Mouse (Mus musculus): Measurements from ENCODE around the gene Morn5. TPM values are rescaled to one million over a fixed set of nuclear protein-coding genes. Genes with fewer than 3 reads are reported as not detected.

Morn5 gene
- polyA plus RNA-seq, 1 experiment from 2014 or later, result 0.24 TPM

DNA sequence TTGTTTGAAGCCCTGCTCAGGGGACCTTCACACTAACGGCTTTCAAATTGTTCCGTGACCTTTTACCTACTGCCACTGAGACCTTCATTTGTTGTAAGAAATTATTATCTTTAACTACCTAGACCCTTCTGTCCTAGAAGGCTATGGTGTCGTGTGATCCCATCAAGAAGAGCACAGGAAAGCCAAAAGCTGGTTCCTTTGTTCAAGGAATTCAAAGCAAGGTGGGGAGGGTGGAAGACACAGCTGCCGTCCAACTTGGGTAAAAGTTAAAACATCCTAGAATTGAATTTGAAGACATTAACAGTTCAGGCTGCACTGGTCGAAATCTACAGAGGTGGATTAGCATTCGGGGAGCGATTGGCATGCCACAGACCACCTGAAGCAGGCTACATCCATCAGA lies 15.3 kb upstream of the Morn5 start:
- no peak overlapping the region for H3K9ac ChIP-seq
- 0 out of 2 replicates have a peak, but pooled peaks cover 7% of the 10 kb centered on the region for H3K9me3 ChIP-seq
- H3K36me3 ChIP-seq, result peaks cover 37% of the 10 kb centered on the region
- ATAC-seq (ENCODE audit: insufficient number of reproducible peaks, insufficient read depth, low FRiP score, low TSS enrichment), result no peak
- WGBS, result 67% methylated on average over 7 of the region's 7 CpGs
- no peak overlapping the region for H3K4me2 ChIP-seq (replicated peaks)
- no peaks in the 10 kb centered on the region for H3K27me3 ChIP-seq
- H3K4me3 ChIP-seq, result no peak overlapping the region
- H3K4me1 ChIP-seq, result no peaks in the 10 kb centered on the region
- H3K27ac ChIP-seq, result no peak overlapping the region

DNA sequence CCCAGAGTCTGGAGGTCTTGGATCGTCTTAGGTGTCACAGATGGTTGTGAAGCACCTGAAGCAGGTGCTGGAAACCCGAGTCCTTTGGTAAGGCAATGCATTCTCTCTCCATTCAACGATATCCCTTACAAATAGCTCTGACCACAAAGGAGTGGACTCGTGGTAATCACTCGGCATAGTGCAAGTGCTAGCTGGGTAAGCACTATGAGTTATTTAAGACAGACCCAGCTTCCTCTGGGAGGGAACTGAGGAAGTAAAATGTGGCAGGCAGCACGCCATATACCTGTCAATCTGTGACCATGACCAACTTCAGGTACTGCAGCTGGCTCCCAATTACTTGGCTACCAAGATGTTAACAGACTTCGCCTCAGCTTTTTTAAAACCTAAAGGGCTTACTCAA lies 14.4 kb upstream of the Morn5 start:
- Histone ChIP-seq H3K36me3 (peaks cover 45% of the 10 kb centered on the region), H3K27ac (no peak overlapping the region), H3K9me3 (0 out of 2 replicates have a peak, but pooled peaks cover 7% of the 10 kb centered on the region), H3K27me3 (no peaks in the 10 kb centered on the region), H3K9ac (no peak overlapping the region), H3K4me1 (no peaks in the 10 kb centered on the region), H3K4me3 (no peak overlapping the region), H3K4me2 (replicated peaks) (no peak overlapping the region)
- ATAC-seq (ENCODE audit: insufficient number of reproducible peaks, insufficient read depth, low FRiP score, low TSS enrichment), result no peak
- WGBS, result 87% methylated on average over 7 of the region's 7 CpGs

DNA sequence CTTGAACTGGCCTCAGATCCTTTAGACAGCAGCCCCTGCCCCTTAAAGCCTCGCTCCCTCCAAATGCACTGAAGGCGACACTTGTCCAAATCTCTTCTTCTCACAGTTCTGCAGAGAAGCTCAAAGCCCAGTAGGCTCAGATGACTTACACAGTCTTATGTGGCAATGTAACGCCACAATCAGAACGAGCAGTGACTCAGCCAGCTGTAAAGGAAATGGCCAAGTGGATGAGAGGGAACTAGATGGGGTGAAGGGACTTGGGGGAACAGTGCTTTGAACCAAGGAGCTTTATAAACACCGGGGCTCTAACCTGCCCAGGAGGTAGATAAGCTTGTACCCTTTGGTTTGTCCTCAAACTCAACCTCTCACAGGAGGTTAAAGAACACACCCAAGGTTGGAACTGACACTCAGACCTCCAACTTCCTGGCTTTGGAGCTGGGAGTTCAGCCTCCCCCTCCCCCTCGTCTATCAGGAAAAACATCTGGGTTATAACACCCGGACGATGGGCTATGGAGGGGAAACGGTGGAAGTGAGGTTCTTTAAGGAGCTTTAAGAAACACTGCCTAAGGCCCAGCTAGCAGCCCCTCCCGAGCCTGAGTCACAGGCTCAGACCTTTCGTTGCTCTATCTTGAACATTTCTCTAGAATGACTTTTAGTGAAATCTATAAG lies 13.7 kb upstream of the Morn5 start:
- H3K36me3 ChIP-seq, result peaks cover 45% of the 10 kb centered on the region
- no peak for ATAC-seq (ENCODE audit: insufficient number of reproducible peaks, insufficient read depth, low FRiP score, low TSS enrichment)
- 0 out of 2 replicates have a peak, but pooled peaks cover 7% of the 10 kb centered on the region for H3K9me3 ChIP-seq
- H3K9ac ChIP-seq, result no peak overlapping the region
- 73% methylated on average over 11 of the region's 11 CpGs for whole genome bisulfite sequencing
- no peaks in the 10 kb centered on the region for H3K27me3 ChIP-seq
- no peak overlapping the region for H3K27ac ChIP-seq
- no peak overlapping the region for H3K4me2 ChIP-seq (replicated peaks)
- H3K4me1 ChIP-seq, result no peaks in the 10 kb centered on the region
- H3K4me3 ChIP-seq, result no peak overlapping the region

DNA sequence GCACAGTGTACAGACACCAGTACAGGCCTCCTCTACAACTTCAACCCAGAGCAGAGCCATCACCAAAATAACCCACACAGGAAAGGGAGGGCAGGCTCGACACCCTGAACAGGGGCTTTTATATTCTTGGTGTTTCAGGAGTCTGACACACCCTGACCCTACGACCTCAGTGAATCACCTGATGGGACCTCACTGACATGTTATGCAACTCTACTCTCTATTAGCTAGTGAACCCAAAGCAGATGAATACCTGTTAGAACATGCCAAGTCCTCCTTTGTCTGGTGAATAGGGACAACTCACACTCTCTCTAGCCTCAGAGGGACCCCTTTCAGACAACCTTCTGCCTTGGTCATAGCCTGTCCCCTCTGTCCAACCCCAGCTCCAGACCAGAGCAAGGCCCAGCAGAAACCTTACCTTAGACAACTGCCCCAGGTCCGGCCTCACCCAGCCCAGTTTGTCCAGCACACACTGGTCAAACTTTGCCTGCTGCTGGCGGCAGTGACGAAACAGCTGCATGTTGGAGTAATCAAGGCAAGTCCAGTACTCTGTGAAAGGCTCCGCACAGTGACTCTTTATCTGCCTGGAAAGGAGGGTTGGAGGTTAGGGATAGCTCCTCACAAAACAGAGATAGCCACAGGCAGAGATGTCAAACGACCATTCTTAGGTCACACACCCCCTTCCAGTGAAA lies 9.8 kb upstream of the Morn5 start:
- H3K4me2 ChIP-seq (replicated peaks), result no peak overlapping the region
- H3K9ac ChIP-seq, result no peak overlapping the region
- 0 out of 2 replicates have a peak, but pooled peaks cover 6% of the 10 kb centered on the region for H3K4me1 ChIP-seq
- H3K36me3 ChIP-seq, result peaks cover 60% of the 10 kb centered on the region
- no peak overlapping the region for H3K4me3 ChIP-seq
- no peak overlapping the region for H3K27ac ChIP-seq
- H3K27me3 ChIP-seq, result no peaks in the 10 kb centered on the region
- no peaks in the 10 kb centered on the region for H3K9me3 ChIP-seq
- ATAC-seq (ENCODE audit: insufficient number of reproducible peaks, insufficient read depth, low FRiP score, low TSS enrichment), result no peak
- WGBS, result 67% methylated on average over 7 of the region's 7 CpGs

DNA sequence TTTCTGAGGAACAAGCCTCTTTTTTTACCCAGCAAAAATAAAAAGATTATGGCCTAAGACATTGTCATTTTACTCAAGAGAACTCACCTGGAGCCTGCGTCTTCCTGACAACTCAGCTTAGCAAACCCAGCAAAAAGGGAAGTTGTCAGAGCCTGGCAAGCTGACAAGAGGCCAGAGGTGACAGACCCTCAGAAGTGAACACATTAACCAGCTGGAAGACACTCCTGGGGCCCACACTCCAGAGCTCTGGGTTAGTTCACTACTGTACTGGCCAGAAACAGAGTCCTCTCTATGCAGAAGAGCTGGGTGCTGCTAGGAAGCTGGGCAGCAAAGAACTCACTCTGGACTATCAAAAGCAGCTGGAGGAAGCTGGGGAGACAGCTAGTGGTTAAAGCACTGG lies 8.4 kb upstream of the Morn5 start:
- Histone ChIP-seq H3K4me3 (no peak overlapping the region), H3K9ac (no peak overlapping the region), H3K4me2 (replicated peaks) (no peak overlapping the region), H3K36me3 (peaks cover 50% of the 10 kb centered on the region), H3K4me1 (0 out of 2 replicates have a peak, but pooled peaks cover 6% of the 10 kb centered on the region), H3K27me3 (no peaks in the 10 kb centered on the region), H3K27ac (no peak overlapping the region), H3K9me3 (no peaks in the 10 kb centered on the region)
- no peak for ATAC-seq (ENCODE audit: insufficient number of reproducible peaks, insufficient read depth, low FRiP score, low TSS enrichment)
- WGBS, result 69% methylated on average over 1 of the region's 1 CpGs

DNA sequence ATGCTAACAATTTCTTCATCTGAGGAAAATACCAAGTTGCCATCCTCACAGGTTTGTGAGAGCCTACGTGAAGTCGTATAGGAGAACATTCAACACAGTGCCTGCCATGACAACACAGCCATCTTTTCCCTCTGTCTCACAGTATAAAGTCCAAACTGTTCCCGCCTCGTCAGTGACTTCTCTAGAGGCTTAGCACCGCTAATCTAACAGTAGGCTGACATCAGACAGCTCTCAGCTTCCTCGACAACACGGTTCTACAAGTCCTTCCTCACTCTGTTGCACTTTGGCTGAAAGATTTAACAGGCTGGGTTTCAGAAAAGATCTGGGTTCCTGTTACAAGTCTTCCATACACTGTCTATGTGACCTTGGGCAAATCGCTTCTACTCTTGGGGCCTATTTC lies 1.1 kb upstream of the Morn5 start:
- no peaks in the 10 kb centered on the region for H3K27me3 ChIP-seq
- peak overlapping the region; percentile 88 for H3K4me3 ChIP-seq
- no peaks in the 10 kb centered on the region for H3K9me3 ChIP-seq
- WGBS, result 72% methylated on average over 8 of the region's 8 CpGs
- no peak overlapping the region for H3K27ac ChIP-seq
- H3K36me3 ChIP-seq, result peaks cover 13% of the 10 kb centered on the region
- ATAC-seq (ENCODE audit: insufficient number of reproducible peaks, insufficient read depth, low FRiP score, low TSS enrichment), result no peak
- H3K4me2 ChIP-seq (replicated peaks), result peak overlapping the region; percentile 85
- H3K4me1 ChIP-seq, result peaks cover 11% of the 10 kb centered on the region
- H3K9ac ChIP-seq, result peak overlapping the region; percentile 82

DNA sequence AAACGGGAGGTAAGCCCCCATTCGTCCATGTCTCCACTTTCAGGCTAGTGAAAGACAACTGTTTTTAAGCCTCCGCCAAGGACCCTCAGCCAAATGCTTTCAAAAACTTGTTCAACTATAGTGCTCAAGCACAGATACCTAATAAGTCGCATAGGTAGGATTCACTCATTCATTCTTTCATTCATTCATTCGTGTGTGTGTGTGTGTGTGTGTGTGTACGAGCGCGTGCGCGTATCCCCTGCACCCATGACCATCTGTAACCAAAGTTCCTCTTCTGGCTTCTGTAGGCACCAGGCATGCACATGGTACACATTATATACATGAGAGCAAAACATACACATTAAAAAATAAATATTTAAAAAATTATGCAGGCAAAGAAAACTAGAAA lies 303 bp downstream of the Morn5 start:
- WGBS, result 46% methylated on average over 10 of the region's 10 CpGs
- ATAC-seq (ENCODE audit: insufficient number of reproducible peaks, insufficient read depth, low FRiP score, low TSS enrichment), result peak; percentile 30; the same call in 1 of the 2 replicates
- H3K27me3 ChIP-seq, result no peaks in the 10 kb centered on the region
- H3K36me3 ChIP-seq, result 0 out of 2 replicates have a peak, but pooled peaks cover 5% of the 10 kb centered on the region
- peak overlapping the region; percentile 85 for H3K4me2 ChIP-seq (replicated peaks)
- H3K4me3 ChIP-seq, result peak overlapping the region; percentile 88
- H3K4me1 ChIP-seq, result peaks cover 11% of the 10 kb centered on the region
- H3K9ac ChIP-seq, result no peak overlapping the region
- H3K9me3 ChIP-seq, result no peaks in the 10 kb centered on the region
- no peak overlapping the region for H3K27ac ChIP-seq

DNA sequence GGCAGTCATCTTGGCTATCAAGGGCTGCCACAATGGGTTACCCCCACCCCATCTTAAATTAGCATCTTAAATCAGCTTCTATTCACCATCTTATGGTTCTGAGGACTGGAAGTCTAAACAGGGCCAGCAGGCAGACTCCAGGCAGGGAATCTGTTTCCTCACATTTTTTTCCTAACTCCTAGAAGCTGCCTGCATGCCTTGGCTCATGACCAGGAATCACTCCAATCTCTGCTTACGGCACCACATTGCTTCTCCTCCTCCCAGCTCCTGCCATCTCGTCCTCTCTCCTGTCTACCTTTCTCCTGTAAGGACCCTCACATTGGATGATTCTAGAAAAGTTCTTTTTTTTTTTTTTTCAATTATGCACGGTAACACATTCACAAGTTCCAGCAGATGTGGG lies 4.0 kb downstream of the Morn5 start:
- Histone ChIP-seq H3K9ac (no peak overlapping the region), H3K36me3 (no peaks in the 10 kb centered on the region), H3K27ac (no peak overlapping the region), H3K9me3 (no peaks in the 10 kb centered on the region), H3K4me1 (peaks cover 8% of the 10 kb centered on the region), H3K4me3 (no peak overlapping the region), H3K27me3 (no peaks in the 10 kb centered on the region), H3K4me2 (replicated peaks) (no peak overlapping the region)
- ATAC-seq (ENCODE audit: insufficient number of reproducible peaks, insufficient read depth, low FRiP score, low TSS enrichment), result no peak
- WGBS, result 77% methylated on average over 3 of the region's 3 CpGs

DNA sequence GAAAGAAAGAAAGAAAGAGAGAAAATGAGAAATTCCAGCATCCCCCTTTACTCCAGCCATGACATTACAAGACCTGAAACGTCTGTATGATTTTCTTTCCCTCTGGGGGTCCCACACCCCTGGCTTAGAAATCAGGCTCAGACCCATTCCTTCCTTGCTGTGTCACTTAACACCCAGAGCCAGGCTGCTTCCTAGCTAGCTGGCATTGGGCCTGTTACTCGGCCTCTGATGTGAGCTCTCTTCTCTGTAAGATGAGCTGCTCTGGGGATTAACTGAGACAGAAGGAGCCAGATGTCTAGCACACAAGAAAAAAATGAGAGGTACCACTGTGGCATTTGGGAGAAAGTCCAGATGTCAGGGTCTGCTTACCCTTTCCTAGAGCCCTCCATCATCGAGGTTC lies 7.0 kb downstream of the Morn5 start:
- peak; percentile 62; the same call in 1 of the 2 replicates for ATAC-seq (ENCODE audit: insufficient number of reproducible peaks, insufficient read depth, low FRiP score, low TSS enrichment)
- Histone ChIP-seq H3K9me3 (no peaks in the 10 kb centered on the region), H3K27ac (no peak overlapping the region), H3K9ac (no peak overlapping the region), H3K4me2 (replicated peaks) (no peak overlapping the region), H3K4me1 (no peaks in the 10 kb centered on the region), H3K4me3 (no peak overlapping the region), H3K27me3 (no peaks in the 10 kb centered on the region), H3K36me3 (no peaks in the 10 kb centered on the region)
- WGBS, result 23% methylated on average over 3 of the region's 3 CpGs

DNA sequence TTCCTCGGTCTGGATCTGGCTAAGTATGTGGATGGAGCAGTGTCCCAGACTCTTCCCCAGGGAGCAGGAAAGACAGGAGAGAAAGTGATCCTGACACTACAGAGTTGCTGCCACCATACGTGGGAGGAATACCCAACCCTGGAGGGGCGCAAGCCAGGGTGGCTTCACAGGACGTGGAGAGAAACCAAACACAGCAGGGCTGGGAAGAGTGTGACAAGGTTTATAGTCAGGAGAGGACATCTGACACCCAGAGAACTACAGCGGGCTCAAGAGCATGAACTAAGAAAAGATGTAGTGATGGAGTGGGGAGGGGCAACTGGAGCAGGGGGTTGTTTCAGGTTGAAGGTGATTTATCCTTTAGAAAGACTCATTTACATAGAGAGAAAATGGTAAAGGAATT lies 12.2 kb downstream of the Morn5 start:
- H3K27ac ChIP-seq, result no peak overlapping the region
- H3K4me2 ChIP-seq (replicated peaks), result no peak overlapping the region
- no peak overlapping the region for H3K9ac ChIP-seq
- no peak overlapping the region for H3K4me3 ChIP-seq
- no peaks in the 10 kb centered on the region for H3K9me3 ChIP-seq
- 62% methylated on average over 5 of the region's 5 CpGs for WGBS
- H3K27me3 ChIP-seq, result no peaks in the 10 kb centered on the region
- no peak for ATAC-seq (ENCODE audit: insufficient number of reproducible peaks, insufficient read depth, low FRiP score, low TSS enrichment)
- H3K36me3 ChIP-seq, result no peaks in the 10 kb centered on the region
- H3K4me1 ChIP-seq, result no peaks in the 10 kb centered on the region

DNA sequence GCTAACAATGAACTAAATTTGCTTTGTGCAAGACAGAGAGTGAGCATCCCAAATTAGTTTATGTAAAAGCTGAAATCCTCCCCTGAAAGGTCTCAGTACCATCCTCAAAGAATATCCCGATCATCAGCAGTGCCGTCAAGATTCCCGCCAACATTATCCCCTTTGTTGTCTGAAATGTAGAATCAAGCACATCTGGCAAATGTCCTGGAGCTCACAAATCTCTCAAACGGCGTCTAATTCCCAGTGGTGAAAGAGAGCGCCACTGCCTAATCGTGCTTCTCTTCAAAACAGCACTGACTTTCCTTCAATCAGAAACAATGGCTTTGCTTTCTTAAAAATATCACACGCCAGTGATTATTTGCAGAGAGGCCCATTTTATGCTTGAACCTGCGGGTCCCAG lies 17.9 kb downstream of the Morn5 start:
- no peak for ATAC-seq (ENCODE audit: insufficient number of reproducible peaks, insufficient read depth, low FRiP score, low TSS enrichment)
- H3K4me2 ChIP-seq (replicated peaks), result no peak overlapping the region
- H3K4me1 ChIP-seq, result no peaks in the 10 kb centered on the region
- H3K27me3 ChIP-seq, result no peaks in the 10 kb centered on the region
- H3K36me3 ChIP-seq, result no peaks in the 10 kb centered on the region
- no peak overlapping the region for H3K4me3 ChIP-seq
- H3K27ac ChIP-seq, result no peak overlapping the region
- 53% methylated on average over 9 of the region's 9 CpGs for WGBS
- no peak overlapping the region for H3K9ac ChIP-seq
- H3K9me3 ChIP-seq, result no peaks in the 10 kb centered on the region

DNA sequence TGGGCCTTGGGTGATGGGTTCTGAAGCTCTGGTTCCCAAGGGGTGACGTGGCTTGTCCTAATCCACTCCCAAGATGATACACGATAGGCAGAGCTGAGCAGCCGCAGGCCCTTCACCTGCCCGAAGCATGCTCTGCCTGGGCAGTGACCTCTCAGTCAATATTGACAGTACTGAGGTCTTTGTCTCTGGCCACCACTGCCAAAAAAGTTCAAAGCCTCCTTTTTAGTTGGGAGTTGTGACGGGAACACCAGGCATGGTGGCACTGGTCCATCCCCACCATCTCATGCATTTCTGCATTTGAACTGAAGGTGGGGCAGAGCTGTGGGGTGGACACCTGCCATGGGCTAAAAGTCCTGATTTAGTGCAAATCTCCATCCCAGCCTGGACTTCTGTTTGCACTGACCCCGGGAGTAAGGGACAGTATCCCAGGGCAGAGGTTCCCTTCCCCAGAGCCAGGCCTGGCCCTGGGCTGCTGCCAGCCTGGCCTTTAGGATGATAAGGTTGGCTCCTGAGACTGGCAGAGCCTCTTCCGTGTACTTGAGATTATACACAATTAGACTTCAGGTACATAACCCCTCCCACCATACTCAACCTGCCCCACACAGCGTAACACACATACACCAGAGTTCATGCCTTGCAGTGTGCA lies 22.5 kb downstream of the Morn5 start:
- Histone ChIP-seq H3K27me3 (no peaks in the 10 kb centered on the region), H3K4me2 (replicated peaks) (no peak overlapping the region), H3K9me3 (no peaks in the 10 kb centered on the region), H3K4me1 (no peaks in the 10 kb centered on the region), H3K27ac (no peak overlapping the region), H3K36me3 (no peaks in the 10 kb centered on the region), H3K9ac (no peak overlapping the region), H3K4me3 (no peak overlapping the region)
- 78% methylated on average over 8 of the region's 8 CpGs for WGBS
- ATAC-seq (ENCODE audit: insufficient number of reproducible peaks, insufficient read depth, low FRiP score, low TSS enrichment), result no peak
